Mouse (Mus musculus) liver, embryonic 11.5 days (tissue): ENCODE measurements around the gene Spon1. TPM values are rescaled to one million over a fixed set of nuclear protein-coding genes. Genes with fewer than 3 reads are reported as not detected.
A peak's percentile ranks its signal among the peaks of the same experiment; 100 is the strongest.

ENCODE experiments used
- ATAC-seq: fragments of 200-750 bp; cut with Nextera tagmentation; replicated peaks from 2 replicates; pipeline ENCODE4 v1.8.0; 2017; ENCODE audit warnings: moderate number of reproducible peaks, mild to moderate bottlenecking, moderate TSS enrichment, moderate library complexity; ENCODE audit not compliant: low FRiP score
- DNase-seq: peaks from one replicate; pipeline ENCODE4 v3.0.0-alpha.2; 2017; ENCODE audit warnings: low spot score
- H3K27ac ChIP-seq: fragments of 300-500 bp; sonication (generic); 2 replicates; pipeline ENCODE4 v1.5.1; 2014; ENCODE audit warnings: mild to moderate bottlenecking, low read depth, low read length, control low read depth
- H3K27me3 ChIP-seq: fragments of 300-500 bp; sonication (generic); replicated peaks from 2 replicates; pipeline ENCODE4 v1.6.1; 2014; ENCODE audit warnings: low read length, mixed read lengths; ENCODE audit not compliant: control insufficient read depth, insufficient read depth
- H3K36me3 ChIP-seq: fragments of 300-500 bp; sonication (generic); 2 replicates; pipeline ENCODE4 v1.6.1; 2014; ENCODE audit warnings: mild to moderate bottlenecking, low read length, moderate library complexity, mixed read lengths; ENCODE audit not compliant: control insufficient read depth, insufficient read depth
- H3K4me1 ChIP-seq: fragments of 300-500 bp; sonication (generic); replicated peaks from 2 replicates; pipeline ENCODE4 v1.6.1; 2014; ENCODE audit warnings: low read length, mixed read lengths; ENCODE audit not compliant: control insufficient read depth, insufficient read depth
- H3K4me2 ChIP-seq: fragments of 300-500 bp; sonication (generic); 2 replicates; pipeline ENCODE4 v1.6.1; 2014; ENCODE audit warnings: mild to moderate bottlenecking, control low read depth, moderate library complexity
- H3K4me3 ChIP-seq: fragments of 300-500 bp; sonication (generic); 2 replicates; pipeline ENCODE4 v1.5.1; 2014; ENCODE audit warnings: low read depth, low read length, control low read depth
- H3K9ac ChIP-seq: fragments of 300-500 bp; sonication (generic); 2 replicates; pipeline ENCODE4 v1.6.1; 2014; ENCODE audit warnings: low read depth, low read length, control low read depth
- H3K9me3 ChIP-seq: fragments of 300-500 bp; sonication (generic); 2 replicates; pipeline ENCODE4 v1.6.1; 2016; ENCODE audit warnings: low read length, inconsistent platforms, mixed read lengths; ENCODE audit not compliant: control insufficient read depth
- WGBS: fragments of 180-500 bp; shearing (Covaris S2); extraction: QIAGEN DNeasy Blood & Tissue Kit; methylation state at CpG from one replicate; pipeline ENCODE4 v1.1.7; 2014; 5-methylcytosine and 5-hydroxymethylcytosine counted together
- polyA plus RNA-seq: library from polyadenylated mRNA; unstranded; fragments of >200 nt; fragmentation: Nextera tagmentation; extraction: Ambion mirVana; gene quantifications from 2 replicates; pipeline ENCODE4 v1.2.1, GENCODE M21; 2014

The Spon1 gene
- polyA plus RNA-seq, 1 experiment from 2014 or later: 7.9 TPM

- Histone ChIP-seq H3K4me3 (no peak overlapping the region), H3K4me2 (no peak overlapping the region), H3K36me3 (no peaks in the 10 kb centered on the region), H3K9ac (no peak overlapping the region), H3K27ac (no peak overlapping the region), H3K9me3 (no peaks in the 10 kb centered on the region), H3K4me1 (no peaks in the 10 kb centered on the region), H3K27me3 (no peaks in the 10 kb centered on the region)
- no peak for DNase-seq
- 55% methylated on average over 5 of the region's 5 CpGs for WGBS
- ATAC-seq: no peak
Observed at GRCm38 (mm10) chr7:113895266-113895665, 129.5 kb downstream of the Spon1 start.

DNA sequence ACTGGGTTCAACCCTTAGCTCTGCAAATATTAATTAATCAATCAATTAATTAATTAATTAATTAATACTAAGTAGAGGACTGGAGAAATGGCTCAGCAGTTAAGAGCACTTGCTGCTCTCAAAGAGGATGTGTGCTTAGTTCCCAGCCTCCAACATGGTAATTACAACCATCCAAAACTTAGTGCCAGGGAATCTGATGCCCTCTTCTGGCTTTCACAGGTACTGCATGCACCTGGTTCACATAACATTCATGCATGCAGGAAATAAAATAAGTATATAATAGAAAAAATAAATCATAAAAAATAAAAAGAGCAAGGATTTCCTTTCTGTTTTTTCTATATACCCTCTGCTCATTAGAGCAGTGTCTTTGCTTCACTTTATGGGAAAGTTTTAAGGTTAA is 132.6 kb downstream of the Spon1 start:
- Histone ChIP-seq H3K4me2 (no peak overlapping the region), H3K4me1 (no peaks in the 10 kb centered on the region), H3K9ac (no peak overlapping the region), H3K4me3 (no peak overlapping the region), H3K27ac (no peak overlapping the region), H3K9me3 (no peaks in the 10 kb centered on the region), H3K36me3 (no peaks in the 10 kb centered on the region), H3K27me3 (no peaks in the 10 kb centered on the region)
- DNase-seq (no peak), ATAC-seq (no peak)

DNA sequence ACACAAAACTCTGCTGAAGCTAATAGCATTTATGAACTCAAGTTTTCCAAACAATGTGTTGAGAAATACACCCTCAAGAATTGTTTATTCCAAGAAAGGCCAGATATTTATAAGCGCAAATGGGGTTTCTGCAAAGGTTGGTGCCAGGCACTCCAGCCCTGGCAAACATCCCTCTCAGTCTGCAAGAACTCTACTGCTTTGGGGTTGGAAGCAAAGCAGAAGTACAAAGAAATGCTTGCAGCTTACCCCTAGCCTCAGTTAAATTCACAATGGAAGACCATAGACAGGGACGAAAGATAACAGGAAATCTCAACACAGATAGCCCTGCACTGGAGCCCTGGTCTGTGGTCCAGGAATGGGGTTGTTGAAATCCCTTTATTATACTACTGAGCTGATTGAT is 135.7 kb downstream of the Spon1 start:
- WGBS: 68% methylated on average over 2 of the region's 2 CpGs
- ATAC-seq (no peak), DNase-seq (no peak)
- no peak overlapping the region for H3K4me3 ChIP-seq
- no peak overlapping the region for H3K27ac ChIP-seq
- no peaks in the 10 kb centered on the region for H3K27me3 ChIP-seq
- no peaks in the 10 kb centered on the region for H3K4me1 ChIP-seq
- H3K36me3 ChIP-seq: no peaks in the 10 kb centered on the region
- no peak overlapping the region for H3K4me2 ChIP-seq
- H3K9me3 ChIP-seq: no peaks in the 10 kb centered on the region
- H3K9ac ChIP-seq: no peak overlapping the region

DNA sequence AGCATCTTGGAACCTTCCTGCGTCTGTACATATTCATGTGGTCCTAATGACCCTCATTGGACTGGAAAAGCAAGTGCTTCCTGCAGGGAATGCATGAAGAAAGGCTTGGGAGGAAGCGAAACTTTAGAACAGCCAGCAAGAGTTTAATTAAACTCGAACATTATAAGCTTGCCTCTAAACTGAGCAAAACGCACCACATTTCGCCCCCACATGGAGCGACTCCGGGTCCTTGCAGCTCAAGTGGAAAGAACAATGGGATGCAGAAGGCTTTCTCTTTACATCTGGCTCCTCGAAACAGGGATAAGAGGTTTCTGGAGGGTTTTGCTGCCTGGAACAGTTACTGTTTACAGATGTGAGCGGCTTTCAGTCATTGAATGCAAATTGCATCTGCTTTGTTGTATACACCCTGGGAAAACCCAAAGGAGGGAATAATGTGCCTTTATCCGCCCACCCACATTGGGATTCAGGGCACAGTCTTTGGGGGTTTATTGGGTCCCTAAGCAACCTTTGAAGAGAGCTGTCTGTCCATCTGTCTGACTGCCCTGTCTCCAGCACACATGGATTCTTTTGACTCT is 136.2 kb downstream of the Spon1 start:
- Histone ChIP-seq H3K27me3 (no peaks in the 10 kb centered on the region), H3K9me3 (0 out of 2 replicates have a peak, but pooled peaks cover 3% of the 10 kb centered on the region), H3K4me2 (no peak overlapping the region), H3K4me1 (no peaks in the 10 kb centered on the region), H3K27ac (no peak overlapping the region), H3K9ac (no peak overlapping the region), H3K4me3 (no peak overlapping the region), H3K36me3 (no peaks in the 10 kb centered on the region)
- 69% methylated on average over 10 of the region's 10 CpGs for WGBS
- no peak for ATAC-seq
- no peak for DNase-seq

GRCm38 (mm10) chr7:113903127-113903827 is 137.5 kb downstream of the Spon1 start:
- H3K9ac ChIP-seq: no peak overlapping the region
- no peaks in the 10 kb centered on the region for H3K36me3 ChIP-seq
- H3K4me3 ChIP-seq: no peak overlapping the region
- DNase-seq (no peak), ATAC-seq (no peak)
- no peak overlapping the region for H3K4me2 ChIP-seq
- H3K4me1 ChIP-seq: no peaks in the 10 kb centered on the region
- WGBS: 83% methylated on average over 3 of the region's 3 CpGs
- no peak overlapping the region for H3K27ac ChIP-seq
- 0 out of 2 replicates have a peak, but pooled peaks cover 3% of the 10 kb centered on the region for H3K9me3 ChIP-seq
- no peaks in the 10 kb centered on the region for H3K27me3 ChIP-seq

DNA sequence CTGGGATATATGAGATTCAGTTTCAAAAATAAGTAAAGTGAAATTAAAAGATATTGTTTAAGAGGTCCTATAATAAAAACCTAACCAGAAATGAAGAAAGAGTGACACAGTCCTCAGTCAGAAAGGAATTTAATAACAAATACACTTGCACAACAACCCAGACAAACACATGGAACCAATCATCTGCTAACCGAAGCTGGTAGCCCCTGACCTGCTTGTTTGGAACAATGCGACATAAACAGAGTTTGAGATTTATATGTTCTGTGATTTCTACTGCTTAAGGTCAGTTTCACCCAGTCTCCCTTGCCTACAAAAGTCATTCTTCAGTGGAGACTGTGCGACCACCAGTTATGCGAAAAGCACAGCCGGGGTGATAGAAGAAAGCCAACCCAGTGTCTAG is 138.1 kb downstream of the Spon1 start:
- no peak for ATAC-seq
- no peak for DNase-seq
- Histone ChIP-seq H3K27ac (no peak overlapping the region), H3K36me3 (no peaks in the 10 kb centered on the region), H3K9ac (no peak overlapping the region), H3K9me3 (0 out of 2 replicates have a peak, but pooled peaks cover 3% of the 10 kb centered on the region), H3K4me2 (no peak overlapping the region), H3K4me1 (no peaks in the 10 kb centered on the region), H3K27me3 (no peaks in the 10 kb centered on the region), H3K4me3 (no peak overlapping the region)
- 90% methylated on average over 5 of the region's 5 CpGs for WGBS

GRCm38 (mm10) chr7:113904348-113904895 is 138.6 kb downstream of the Spon1 start:
- no peak overlapping the region for H3K27ac ChIP-seq
- no peak overlapping the region for H3K4me2 ChIP-seq
- ATAC-seq (no peak), DNase-seq (no peak)
- H3K27me3 ChIP-seq: no peaks in the 10 kb centered on the region
- 91% methylated on average over 7 of the region's 7 CpGs for WGBS
- H3K4me3 ChIP-seq: no peak overlapping the region
- H3K9ac ChIP-seq: no peak overlapping the region
- no peaks in the 10 kb centered on the region for H3K36me3 ChIP-seq
- no peaks in the 10 kb centered on the region for H3K4me1 ChIP-seq
- 0 out of 2 replicates have a peak, but pooled peaks cover 3% of the 10 kb centered on the region for H3K9me3 ChIP-seq

- no peak for DNase-seq
- 0 out of 2 replicates have a peak, but pooled peaks have one; percentile 29 for ATAC-seq
- no peak overlapping the region for H3K27ac ChIP-seq
- 0 out of 2 replicates have a peak, but pooled peaks cover 3% of the 10 kb centered on the region for H3K9me3 ChIP-seq
- no peaks in the 10 kb centered on the region for H3K4me1 ChIP-seq
- no peak overlapping the region for H3K4me3 ChIP-seq
- no peaks in the 10 kb centered on the region for H3K36me3 ChIP-seq
- WGBS: 34% methylated on average over 12 of the region's 12 CpGs
- no peak overlapping the region; the same call in 1 of the 2 replicates for H3K4me2 ChIP-seq
- no peaks in the 10 kb centered on the region for H3K27me3 ChIP-seq
- H3K9ac ChIP-seq: no peak overlapping the region
Observed at GRCm38 (mm10) chr7:113909161-113909825, 143.5 kb downstream of the Spon1 start.
